Mouse (Mus musculus): Measurements from ENCODE around the gene Spsb3. TPM values are rescaled to one million over a fixed set of nuclear protein-coding genes. Genes with fewer than 3 reads are reported as not detected.

Gene Spsb3
- polyA plus RNA-seq, 1 experiment: 9.2 TPM

DNA sequence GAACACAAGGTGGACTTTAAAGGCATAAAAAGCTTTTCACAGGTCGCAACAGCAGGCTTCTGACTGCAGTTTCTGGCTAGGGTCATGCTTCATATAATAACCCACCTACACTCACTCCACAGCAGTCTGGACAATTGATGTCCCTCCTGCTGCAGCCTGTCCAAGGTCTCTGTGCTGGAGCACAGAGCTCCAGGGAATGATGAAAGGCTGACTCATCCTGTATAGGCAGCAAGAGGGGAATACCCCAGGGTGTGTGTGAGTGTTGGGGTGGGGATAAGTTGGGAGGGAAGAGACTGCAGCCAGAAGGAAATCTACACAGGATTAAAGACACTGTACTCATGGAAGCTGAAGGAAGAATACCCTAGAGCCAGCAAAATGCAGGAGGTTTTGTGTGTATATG, 43.1 kb downstream of the Spsb3 start:
- Histone ChIP-seq H3K9me3 (ENCODE audit: control insufficient read depth, low read length) (no peaks in the 10 kb centered on the region), H3K4me3 (replicated peaks) (no peak overlapping the region), H3K4me1 (ENCODE audit: control insufficient read depth) (peaks cover 23% of the 10 kb centered on the region), H3K27me3 (ENCODE audit: control insufficient read depth) (no peaks in the 10 kb centered on the region), H3K36me3 (ENCODE audit: control insufficient read depth) (peaks cover 75% of the 10 kb centered on the region)
- no peak for TF ChIP-seq TAL1 (IDR thresholded peaks at IDR 0.05; ENCODE audit: low read length)
- no peak for TF ChIP-seq GATA1 (IDR thresholded peaks at IDR 0.05; ENCODE audit: low read length)

DNA sequence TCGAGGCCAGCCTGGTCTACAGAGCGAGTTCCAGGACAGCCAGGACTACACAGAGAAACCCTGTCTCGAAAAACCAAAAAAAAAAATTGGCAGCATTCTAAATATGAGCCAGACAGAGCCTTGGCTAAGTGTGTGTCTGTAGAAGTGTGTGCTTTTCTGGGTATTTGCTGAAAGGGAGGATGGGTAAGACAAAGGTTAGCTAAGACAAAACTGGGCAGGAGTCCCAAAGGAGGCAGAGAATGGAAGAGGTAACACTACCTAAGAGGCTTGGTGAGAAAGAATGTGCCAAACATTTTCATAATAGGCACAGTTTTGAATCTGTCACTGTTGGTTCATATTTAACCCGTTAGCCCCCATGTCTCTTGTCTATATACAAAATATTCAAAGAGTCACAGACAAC, 46.0 kb downstream of the Spsb3 start:
- H3K4me3 ChIP-seq (replicated peaks): no peak overlapping the region
- TF ChIP-seq TAL1 (IDR thresholded peaks at IDR 0.05; ENCODE audit: low read length) (no peak), GATA1 (IDR thresholded peaks at IDR 0.05; ENCODE audit: low read length) (no peak)
- H3K9me3 ChIP-seq (ENCODE audit: control insufficient read depth, low read length): no peaks in the 10 kb centered on the region
- peaks cover 43% of the 10 kb centered on the region for H3K4me1 ChIP-seq (ENCODE audit: control insufficient read depth)
- no peaks in the 10 kb centered on the region for H3K27me3 ChIP-seq (ENCODE audit: control insufficient read depth)
- H3K36me3 ChIP-seq (ENCODE audit: control insufficient read depth): peaks cover 55% of the 10 kb centered on the region

DNA sequence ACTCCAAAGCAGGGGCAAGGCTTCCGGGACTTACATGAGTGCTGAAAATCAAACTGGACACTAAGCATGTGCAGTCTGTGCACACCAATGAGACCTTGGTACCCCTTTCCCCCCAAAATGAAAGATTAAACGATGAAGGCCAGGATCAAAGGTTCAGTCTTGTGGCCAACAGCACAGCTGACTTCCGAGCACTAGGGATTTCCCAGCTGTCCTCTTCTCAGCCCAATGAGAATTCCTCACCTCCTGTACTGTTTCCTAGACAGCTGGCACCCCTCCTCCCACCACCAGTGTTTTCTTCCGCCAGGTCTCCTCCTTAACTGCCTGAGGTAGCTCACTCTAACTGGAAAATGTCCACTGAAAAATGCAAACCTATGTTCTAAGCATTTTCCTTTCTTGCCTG, 46.7 kb downstream of the Spsb3 start:
- Histone ChIP-seq H3K36me3 (ENCODE audit: control insufficient read depth) (peaks cover 49% of the 10 kb centered on the region), H3K27me3 (ENCODE audit: control insufficient read depth) (no peaks in the 10 kb centered on the region), H3K9me3 (ENCODE audit: control insufficient read depth, low read length) (no peaks in the 10 kb centered on the region), H3K4me3 (replicated peaks) (no peak overlapping the region), H3K4me1 (ENCODE audit: control insufficient read depth) (peaks cover 43% of the 10 kb centered on the region)
- TF ChIP-seq GATA1 (IDR thresholded peaks at IDR 0.05; ENCODE audit: low read length): no peak
- no peak for TF ChIP-seq TAL1 (IDR thresholded peaks at IDR 0.05; ENCODE audit: low read length)

DNA sequence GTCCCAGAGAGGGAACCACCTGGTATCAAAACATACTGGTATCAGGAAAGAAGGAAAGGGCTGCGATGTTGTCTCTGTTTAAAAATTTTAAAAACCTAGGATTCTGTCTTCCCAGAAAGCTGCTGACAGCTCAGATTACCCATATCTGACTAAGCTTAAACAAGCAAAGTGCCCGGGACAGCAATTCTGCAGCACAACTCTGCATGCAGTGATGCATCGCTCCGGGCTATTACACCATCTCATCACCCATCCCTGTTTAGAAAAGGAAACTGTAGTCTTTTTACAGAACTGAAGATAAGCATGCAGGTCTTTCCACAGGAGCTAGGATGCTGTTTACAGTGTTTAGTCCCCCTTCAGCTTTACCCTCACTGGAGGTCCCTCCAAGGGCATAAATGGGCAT, 48.5 kb downstream of the Spsb3 start:
- H3K9me3 ChIP-seq (ENCODE audit: control insufficient read depth, low read length): no peaks in the 10 kb centered on the region
- H3K4me1 ChIP-seq (ENCODE audit: control insufficient read depth): peaks cover 39% of the 10 kb centered on the region
- H3K27me3 ChIP-seq (ENCODE audit: control insufficient read depth): no peaks in the 10 kb centered on the region
- peak overlapping the region; percentile 74 for H3K4me3 ChIP-seq (replicated peaks)
- no peak for TF ChIP-seq GATA1 (IDR thresholded peaks at IDR 0.05; ENCODE audit: low read length)
- TF ChIP-seq TAL1 (IDR thresholded peaks at IDR 0.05; ENCODE audit: low read length): no peak
- H3K36me3 ChIP-seq (ENCODE audit: control insufficient read depth): peaks cover 35% of the 10 kb centered on the region

DNA sequence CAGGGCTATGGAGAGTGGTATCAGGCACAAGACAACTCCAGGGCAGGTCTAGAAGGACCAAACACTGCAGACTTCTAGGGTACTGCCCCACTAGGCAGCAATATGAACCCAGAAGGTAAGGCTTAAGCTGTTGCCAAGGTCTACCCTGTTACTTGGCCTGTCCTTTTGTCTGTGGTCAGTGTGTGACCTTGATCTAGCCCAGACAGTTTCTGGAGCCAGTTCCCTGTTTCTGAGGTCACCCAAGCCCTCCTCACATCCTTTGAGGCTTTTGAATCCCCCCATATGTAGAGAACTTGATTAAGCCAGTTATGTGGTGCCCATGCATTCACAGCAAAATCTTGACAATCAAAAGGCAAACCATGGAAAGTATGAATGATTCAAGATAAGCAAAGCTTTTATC, 49.2 kb downstream of the Spsb3 start:
- TF ChIP-seq GATA1 (IDR thresholded peaks at IDR 0.05; ENCODE audit: low read length): no peak
- no peak for TF ChIP-seq TAL1 (IDR thresholded peaks at IDR 0.05; ENCODE audit: low read length)
- Histone ChIP-seq H3K36me3 (ENCODE audit: control insufficient read depth) (peaks cover 39% of the 10 kb centered on the region), H3K4me1 (ENCODE audit: control insufficient read depth) (peaks cover 39% of the 10 kb centered on the region), H3K4me3 (replicated peaks) (peak overlapping the region; percentile 74), H3K27me3 (ENCODE audit: control insufficient read depth) (no peaks in the 10 kb centered on the region), H3K9me3 (ENCODE audit: control insufficient read depth, low read length) (no peaks in the 10 kb centered on the region)

DNA sequence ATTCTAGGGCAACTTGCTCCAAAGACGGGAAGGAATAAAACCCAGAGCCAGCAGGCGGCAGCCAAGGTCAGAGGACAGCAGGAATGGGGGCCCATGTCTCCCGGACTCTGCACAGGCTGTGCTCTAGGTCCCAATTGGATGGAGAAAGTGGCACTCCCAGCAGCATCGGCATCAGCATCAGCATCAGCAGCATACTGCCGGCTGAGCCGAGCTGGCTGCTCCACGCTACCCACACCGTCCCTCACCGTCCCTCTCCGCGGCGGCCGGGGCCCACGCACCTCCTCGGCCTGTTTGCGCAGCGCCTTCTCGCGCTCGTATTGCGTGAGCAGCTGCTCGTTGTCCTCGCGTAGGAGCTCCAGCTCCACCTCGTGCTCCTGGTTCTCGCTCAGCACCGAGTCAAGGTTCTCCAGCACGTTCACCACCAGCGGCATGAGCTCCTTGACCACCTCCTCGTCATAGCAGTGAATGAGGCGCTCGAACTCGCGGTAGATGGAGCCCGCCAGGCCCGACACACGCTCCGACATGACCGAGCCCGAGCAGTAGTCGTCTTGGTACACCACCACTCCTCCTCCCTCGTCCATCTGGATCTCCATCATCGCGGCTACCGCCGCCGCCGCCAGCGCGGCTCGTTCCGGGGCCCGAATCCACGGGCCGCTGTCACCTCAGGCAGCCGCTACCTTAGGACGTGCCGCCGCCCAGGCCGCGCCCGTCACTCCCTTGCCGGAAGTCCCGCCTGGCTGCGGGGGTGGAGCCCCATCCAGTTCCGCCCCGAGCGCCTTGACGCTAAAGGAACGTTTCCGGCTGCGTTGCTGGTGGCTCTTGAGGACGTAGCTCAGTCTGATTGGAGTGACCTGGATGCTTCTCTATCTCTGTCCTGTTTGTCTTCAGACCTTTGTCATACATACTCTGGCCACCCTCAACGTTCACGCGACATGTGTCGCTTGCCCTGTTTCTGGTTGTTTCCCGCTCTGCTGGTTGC, 50.1 kb downstream of the Spsb3 start, which contains the start of gene Mapk8ip3:
Gene Mapk8ip3, minus strand, starts transcription at position 719 of the 979 bp plus-strand sequence.
- Histone ChIP-seq H3K4me3 (replicated peaks) (peak within 1 kb of the TSS; percentile 74), H3K36me3 (ENCODE audit: control insufficient read depth) (peaks cover 43% of the 10 kb centered on the region), H3K9me3 (ENCODE audit: control insufficient read depth, low read length) (no peaks in the 10 kb centered on the region), H3K4me1 (ENCODE audit: control insufficient read depth) (peaks cover 39% of the 10 kb centered on the region), H3K27me3 (ENCODE audit: control insufficient read depth) (no peaks in the 10 kb centered on the region)
- TF ChIP-seq GATA1 (IDR thresholded peaks at IDR 0.05; ENCODE audit: low read length): no peak
- no peak for TF ChIP-seq TAL1 (IDR thresholded peaks at IDR 0.05; ENCODE audit: low read length)

DNA sequence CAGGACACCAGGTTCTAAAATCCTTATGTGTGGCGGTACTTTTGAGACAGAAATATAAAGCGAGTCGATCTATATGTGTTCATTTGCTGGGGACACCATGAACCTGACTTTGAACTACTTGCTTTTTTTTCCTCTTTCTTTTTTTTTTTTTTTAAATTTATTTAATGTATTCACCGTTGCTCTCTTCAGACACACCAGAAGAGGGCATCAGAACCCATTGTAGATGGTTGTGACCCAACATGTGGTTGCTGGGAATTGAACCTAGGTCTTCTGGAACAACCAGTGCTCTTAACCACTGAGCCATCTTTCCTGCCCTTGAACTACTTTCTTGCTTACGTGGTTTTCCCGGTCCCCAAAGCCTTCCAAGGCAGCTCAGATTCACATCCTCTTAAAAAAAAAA, 50.8 kb downstream of the Spsb3 start:
- peaks cover 41% of the 10 kb centered on the region for H3K36me3 ChIP-seq (ENCODE audit: control insufficient read depth)
- H3K9me3 ChIP-seq (ENCODE audit: control insufficient read depth, low read length): no peaks in the 10 kb centered on the region
- H3K4me3 ChIP-seq (replicated peaks): peak overlapping the region; percentile 74
- no peak for TF ChIP-seq TAL1 (IDR thresholded peaks at IDR 0.05; ENCODE audit: low read length)
- no peak for TF ChIP-seq GATA1 (IDR thresholded peaks at IDR 0.05; ENCODE audit: low read length)
- H3K27me3 ChIP-seq (ENCODE audit: control insufficient read depth): no peaks in the 10 kb centered on the region
- peaks cover 39% of the 10 kb centered on the region for H3K4me1 ChIP-seq (ENCODE audit: control insufficient read depth)

Other genes with a start within 250 kb of the Spsb3 start
- 0.04 and 0.18 TPM in 2 replicates for gene Slc9a3r2, start 236.3 kb upstream of the Spsb3 start, polyA plus RNA-seq (2012)
- gene Npw, start 228.2 kb upstream of the Spsb3 start, polyA plus RNA-seq (2012): not detected in 2 replicates
- gene Zfp598, start 217.0 kb upstream of the Spsb3 start, polyA plus RNA-seq (2012): 7.3 and 7.6 TPM in 2 replicates
- gene Syngr3, start 196.7 kb upstream of the Spsb3 start, polyA plus RNA-seq (2012): not detected in 2 replicates
- gene Gfer, start 190.5 kb upstream of the Spsb3 start, polyA plus RNA-seq (2012): 6.4 and 9.0 TPM in 2 replicates
- gene Noxo1, start 190.4 kb upstream of the Spsb3 start, polyA plus RNA-seq (2012): 0.02 TPM in 1 of 2 replicates, not detected in the other
- gene Tbl3, start 179.0 kb upstream of the Spsb3 start, polyA plus RNA-seq (2012): 1.1 and 1.8 TPM in 2 replicates
- 0.19 TPM in 1 of 2 replicates, not detected in the other for gene Rnf151, start 168.6 kb upstream of the Spsb3 start, polyA plus RNA-seq (2012)
- gene Rps2, start 168.5 kb upstream of the Spsb3 start, polyA plus RNA-seq (2012): 143 and 504 TPM in 2 replicates
- gene Ndufb10, start 162.2 kb upstream of the Spsb3 start, polyA plus RNA-seq (2012): 104 and 106 TPM in 2 replicates
- not detected in 2 replicates for gene Rpl3l, start 158.8 kb upstream of the Spsb3 start, polyA plus RNA-seq (2012)
- 1.5 and 1.7 TPM in 2 replicates for gene Msrb1, start 150.0 kb upstream of the Spsb3 start, polyA plus RNA-seq (2012)
- not detected in 2 replicates for gene Hs3st6, start 133.7 kb upstream of the Spsb3 start, polyA plus RNA-seq (2012)
- not detected in 2 replicates for gene Meiob, start 82.4 kb upstream of the Spsb3 start, polyA plus RNA-seq (2012)
- 26.8 and 33.4 TPM in 2 replicates for gene Hagh, start 46.5 kb upstream of the Spsb3 start, polyA plus RNA-seq (2012)
- gene Fahd1, start 36.3 kb upstream of the Spsb3 start, polyA plus RNA-seq (2012): 2.3 and 2.9 TPM in 2 replicates
- gene Igfals, start 20.6 kb upstream of the Spsb3 start, polyA plus RNA-seq (2012): not detected in 2 replicates
- gene Nubp2, start 294 bp upstream of the Spsb3 start, polyA plus RNA-seq (2012): 7.5 and 12.0 TPM in 2 replicates
- 1.7 and 1.8 TPM in 2 replicates for gene Eme2, start 8.4 kb downstream of the Spsb3 start, polyA plus RNA-seq (2012)
- 6.4 and 7.5 TPM in 2 replicates for gene Mrps34, start 8.5 kb downstream of the Spsb3 start, polyA plus RNA-seq (2012)
- gene Nme3, start 9.9 kb downstream of the Spsb3 start, polyA plus RNA-seq (2012): 14.9 and 16.7 TPM in 2 replicates
- 5.7 and 7.2 TPM in 2 replicates for gene Mapk8ip3, start 50.3 kb downstream of the Spsb3 start, polyA plus RNA-seq (2012)
- 0.83 and 1.0 TPM in 2 replicates for gene Jpt2, start 74.0 kb downstream of the Spsb3 start, polyA plus RNA-seq (2012)
- 1.1 and 1.5 TPM in 2 replicates for gene Cramp1l, start 129.1 kb downstream of the Spsb3 start, polyA plus RNA-seq (2012)
- gene Ift140, start 129.4 kb downstream of the Spsb3 start, polyA plus RNA-seq (2012): 0.97 and 1.0 TPM in 2 replicates
- not detected in 2 replicates for gene Tmem204, start 196.9 kb downstream of the Spsb3 start, polyA plus RNA-seq (2012)
- gene Telo2, start 229.3 kb downstream of the Spsb3 start, polyA plus RNA-seq (2012): 2.0 and 3.1 TPM in 2 replicates
- gene Ptx4, start 234.1 kb downstream of the Spsb3 start, polyA plus RNA-seq (2012): not detected in 2 replicates
- gene Clcn7, start 246.7 kb downstream of the Spsb3 start, polyA plus RNA-seq (2012): 2.0 and 2.1 TPM in 2 replicates